Mouse (Mus musculus): ENCODE measurements around the gene Dnaja3.

Gene Dnaja3

GRCm38 (mm10) chr16:4643670-4644419 is 4.1 kb downstream of the Dnaja3 start:
- DNase-seq, result peak; percentile 85 to 90

GRCm38 (mm10) chr16:4645867-4646266 is 6.1 kb downstream of the Dnaja3 start:
- DNase-seq, result no peak

GRCm38 (mm10) chr16:4646831-4647230 is 7.0 kb downstream of the Dnaja3 start:
- no peak for DNase-seq

- DNase-seq, result no peak
Measured at GRCm38 (mm10) chr16:4647651-4648141, 7.9 kb downstream of the Dnaja3 start.

GRCm38 (mm10) chr16:4648416-4649023 is 8.7 kb downstream of the Dnaja3 start:
- no peak for DNase-seq

- no peak for DNase-seq
Measured at GRCm38 (mm10) chr16:4649211-4649610, 9.4 kb downstream of the Dnaja3 start.

GRCm38 (mm10) chr16:4649692-4650091 is 9.9 kb downstream of the Dnaja3 start:
- no peak for DNase-seq

GRCm38 (mm10) chr16:4650161-4650560 is 10.4 kb downstream of the Dnaja3 start:
- DNase-seq, result no peak

- DNase-seq, result no peak
Measured at GRCm38 (mm10) chr16:4651081-4651480, 11.3 kb downstream of the Dnaja3 start.

- DNase-seq, result no peak
Measured at GRCm38 (mm10) chr16:4651624-4652023, 11.8 kb downstream of the Dnaja3 start.

- DNase-seq, result peak; percentile 80 to 84
Measured at GRCm38 (mm10) chr16:4652707-4653416, 13.1 kb downstream of the Dnaja3 start.

- peak; percentile 48 to 67 for DNase-seq
Measured at GRCm38 (mm10) chr16:4654706-4655105, 14.9 kb downstream of the Dnaja3 start.

GRCm38 (mm10) chr16:4655251-4655734 is 15.5 kb downstream of the Dnaja3 start:
- peak in 1 of 2 experiments; percentile 34 for DNase-seq

- peak in 1 of 2 experiments; percentile 42 for DNase-seq
Measured at GRCm38 (mm10) chr16:4655764-4656570, 16.2 kb downstream of the Dnaja3 start.

- no peak for DNase-seq
Measured at GRCm38 (mm10) chr16:4656571-4657081, 16.8 kb downstream of the Dnaja3 start.

- DNase-seq, result no peak
Measured at GRCm38 (mm10) chr16:4658781-4659245, 19.0 kb downstream of the Dnaja3 start.

GRCm38 (mm10) chr16:4659326-4659725 is 19.5 kb downstream of the Dnaja3 start:
- no peak for DNase-seq

- DNase-seq, result no peak
Measured at GRCm38 (mm10) chr16:4661605-4662004, 21.8 kb downstream of the Dnaja3 start.

GRCm38 (mm10) chr16:4663806-4664205 is 24.0 kb downstream of the Dnaja3 start:
- DNase-seq, result no peak

- no peak for DNase-seq
Measured at GRCm38 (mm10) chr16:4665726-4666125, 25.9 kb downstream of the Dnaja3 start.

- DNase-seq, result peak; percentile 86 to 95
Measured at GRCm38 (mm10) chr16:4667190-4667808, 27.5 kb downstream of the Dnaja3 start.

GRCm38 (mm10) chr16:4670317-4670716 is 30.5 kb downstream of the Dnaja3 start:
- DNase-seq, result no peak

Measured in cerebellum, postnatal 25 days (tissue).